Mouse (Mus musculus) forebrain, postnatal 0 days (tissue): ENCODE measurements around the gene Gm813. TPM values are rescaled to one million over a fixed set of nuclear protein-coding genes. Genes with fewer than 3 reads are reported as not detected.

Source experiments
- ATAC-seq: fragments of 200-750 bp; cut with Nextera tagmentation; 2 replicates; pipeline ENCODE4 v1.8.0; 2017; ENCODE audit warnings: mild to moderate bottlenecking, moderate library complexity
- DNase-seq: peaks from one replicate; pipeline ENCODE4 v3.0.0-alpha.2; 2015
- H3K27ac ChIP-seq: fragments of 300-500 bp; sonication (generic); 2 replicates; pipeline ENCODE4 v1.5.1; 2014; ENCODE audit warnings: low read depth, mild to moderate bottlenecking, antibody characterized with exemption, low read length, moderate library complexity, mixed read lengths
- H3K27me3 ChIP-seq: fragments of 300-500 bp; sonication (generic); 2 replicates; pipeline ENCODE4 v1.6.1; 2014; ENCODE audit warnings: mild to moderate bottlenecking, low read length, mixed read lengths; ENCODE audit not compliant: insufficient read depth
- H3K36me3 ChIP-seq: fragments of 300-500 bp; sonication (generic); 2 replicates; pipeline ENCODE4 v1.6.1; 2014; ENCODE audit warnings: mild to moderate bottlenecking, moderate library complexity; ENCODE audit not compliant: insufficient read depth
- H3K4me1 ChIP-seq: fragments of 300-500 bp; sonication (generic); 2 replicates; pipeline ENCODE4 v1.6.1; 2014; ENCODE audit warnings: antibody characterized with exemption; ENCODE audit not compliant: insufficient read depth
- H3K4me2 ChIP-seq: fragments of 300-500 bp; sonication (generic); 2 replicates; pipeline ENCODE4 v1.6.1; 2014; ENCODE audit warnings: low read depth, mild to moderate bottlenecking, moderate library complexity
- H3K4me3 ChIP-seq: fragments of 300-500 bp; sonication (generic); 2 replicates; pipeline ENCODE4 v1.5.1; 2014; ENCODE audit warnings: low read depth, low read length, mixed read lengths
- H3K9ac ChIP-seq: fragments of 300-500 bp; sonication (generic); 2 replicates; pipeline ENCODE4 v1.6.1; 2014; ENCODE audit warnings: mild to moderate bottlenecking
- H3K9me3 ChIP-seq: fragments of 300-500 bp; sonication (generic); 2 replicates; pipeline ENCODE4 v1.6.1; 2016; ENCODE audit warnings: low read length
- CTCF ChIP-seq: sonication (generic); IDR thresholded peaks from 2 replicates; pipeline ENCODE4 v1.5.1; 2016; ENCODE audit warnings: antibody characterized with exemption, control low read depth, low read depth
- WGBS: fragments of 180-500 bp; shearing (Covaris S2); extraction: QIAGEN DNeasy Blood & Tissue Kit; methylation state at CpG from one replicate; pipeline ENCODE4 v1.1.7; 2014; 5-methylcytosine and 5-hydroxymethylcytosine counted together
- polyA plus RNA-seq: library from polyadenylated mRNA; unstranded; fragments of >200 nt; fragmentation: Nextera tagmentation; extraction: Ambion mirVana; gene quantifications from 2 replicates; pipeline ENCODE4 v1.2.1, GENCODE M21; 2015
- total RNA-seq: library from RNA; depleted of rRNA; stranded (reverse); fragments of >200 nt; gene quantifications from 2 replicates; pipeline ENCODE4 v1.2.3, GENCODE M21; 2014

Gene Gm813
- total and polyA plus RNA-seq, 2 experiments from 2014 or later: not detected

DNA sequence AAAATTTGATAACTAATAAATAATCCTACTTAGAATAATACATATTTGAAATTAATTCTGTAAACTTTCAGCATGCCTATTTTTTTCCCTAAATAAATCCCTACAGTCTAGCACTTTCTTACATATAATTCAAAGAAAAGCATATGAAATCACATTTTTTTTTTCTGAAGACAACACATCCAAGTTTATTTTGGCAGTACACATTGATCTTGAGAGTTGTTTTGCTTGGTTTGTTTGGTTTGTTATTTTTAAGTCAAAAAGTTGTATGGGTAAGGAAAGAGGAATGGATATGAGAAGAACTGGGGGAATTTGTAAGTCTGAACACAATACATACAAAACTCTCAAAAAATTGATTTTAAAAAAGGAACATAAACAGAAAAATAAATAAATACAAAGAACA is 39.0 kb upstream of the Gm813 start:
- Histone ChIP-seq H3K9me3 (no peaks in the 10 kb centered on the region), H3K27me3 (no peaks in the 10 kb centered on the region), H3K4me1 (no peaks in the 10 kb centered on the region), H3K9ac (no peak overlapping the region), H3K27ac (no peak overlapping the region), H3K4me3 (no peak overlapping the region), H3K36me3 (no peaks in the 10 kb centered on the region), H3K4me2 (no peak overlapping the region)
- ATAC-seq: no peak
- no peak for DNase-seq
- no peak for TF ChIP-seq CTCF

- no peak for TF ChIP-seq CTCF
- ATAC-seq (no peak), DNase-seq (no peak)
- Histone ChIP-seq H3K9me3 (no peaks in the 10 kb centered on the region), H3K4me1 (no peaks in the 10 kb centered on the region), H3K27me3 (no peaks in the 10 kb centered on the region), H3K36me3 (no peaks in the 10 kb centered on the region), H3K4me2 (no peak overlapping the region), H3K27ac (no peak overlapping the region), H3K4me3 (no peak overlapping the region), H3K9ac (no peak overlapping the region)
- WGBS: 93% methylated on average over 10 of the region's 10 CpGs
These were observed 33.2 kb upstream of the Gm813 start for GRCm38 (mm10) chr16:58649979-58650378.

DNA sequence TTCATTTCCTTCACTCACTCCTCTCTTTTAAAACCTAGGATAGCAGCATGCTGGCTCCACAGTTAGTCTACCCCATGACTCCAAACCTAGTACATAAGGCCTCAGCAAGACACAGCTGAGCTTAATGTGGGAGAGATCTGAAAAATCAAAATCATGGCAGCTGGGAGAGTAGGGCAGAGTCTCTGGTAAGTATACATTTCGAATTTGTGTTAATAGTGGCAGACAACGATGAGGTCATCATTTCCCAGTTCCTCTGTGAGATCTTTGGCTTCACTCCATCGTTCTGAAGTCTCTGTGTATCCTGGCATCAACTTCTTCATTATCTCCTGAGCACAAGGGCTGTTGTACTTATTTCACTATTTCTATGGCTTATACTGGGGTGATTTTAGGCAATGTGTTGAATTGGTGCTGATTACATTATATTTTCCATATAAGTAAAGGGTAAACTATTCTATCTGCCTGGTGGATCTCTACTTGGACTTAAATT is 22.0 kb upstream of the Gm813 start, which contains the start of gene E330017A01Rik:
Gene E330017A01Rik (minus strand): TSS at position 51 of the 487 bp plus-strand sequence.
- Histone ChIP-seq H3K4me1 (no peaks in the 10 kb centered on the region), H3K27me3 (no peaks in the 10 kb centered on the region), H3K4me2 (no peak within 1 kb of the TSS), H3K4me3 (no peak within 1 kb of the TSS), H3K27ac (no peak within 1 kb of the TSS), H3K9me3 (no peaks in the 10 kb centered on the region), H3K36me3 (no peaks in the 10 kb centered on the region), H3K9ac (no peak within 1 kb of the TSS)
- no peak for ATAC-seq
- WGBS: 75% methylated on average over 3 of the region's 3 CpGs
- DNase-seq: no peak
- TF ChIP-seq CTCF: no peak

- Histone ChIP-seq H3K27me3 (no peaks in the 10 kb centered on the region), H3K27ac (no peak overlapping the region), H3K36me3 (no peaks in the 10 kb centered on the region), H3K9ac (no peak overlapping the region), H3K4me1 (no peaks in the 10 kb centered on the region), H3K9me3 (no peaks in the 10 kb centered on the region), H3K4me3 (no peak overlapping the region), H3K4me2 (no peak overlapping the region)
- ATAC-seq (no peak), DNase-seq (no peak)
- WGBS: 74% methylated on average over 7 of the region's 7 CpGs
- TF ChIP-seq CTCF: no peak
These were observed 21.2 kb upstream of the Gm813 start for GRCm38 (mm10) chr16:58638016-58638415.

DNA sequence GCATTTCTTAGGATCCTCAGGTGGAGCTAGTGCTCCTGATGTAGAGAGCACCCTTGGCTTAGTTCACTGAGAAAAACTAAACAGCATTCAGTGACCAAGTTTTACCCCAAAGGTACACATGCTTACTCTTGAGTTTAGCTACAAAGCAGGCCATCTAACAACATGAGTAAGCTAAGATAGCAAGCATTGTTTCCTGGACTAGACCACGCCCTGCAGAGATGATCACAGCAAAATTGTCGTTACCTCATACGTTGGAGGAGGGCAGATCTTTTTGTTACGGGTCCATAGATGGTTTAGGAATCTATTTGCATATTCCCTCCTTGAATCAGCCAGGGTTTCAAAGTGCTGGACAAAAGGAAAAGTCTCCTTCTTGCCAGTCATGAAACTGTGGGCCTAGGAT is 20.7 kb upstream of the Gm813 start:
- no peak overlapping the region for H3K4me3 ChIP-seq
- no peak for TF ChIP-seq CTCF
- DNase-seq: no peak
- no peak overlapping the region for H3K27ac ChIP-seq
- H3K36me3 ChIP-seq: no peaks in the 10 kb centered on the region
- ATAC-seq: no peak
- H3K9ac ChIP-seq: no peak overlapping the region
- no peaks in the 10 kb centered on the region for H3K4me1 ChIP-seq
- H3K9me3 ChIP-seq: no peaks in the 10 kb centered on the region
- H3K27me3 ChIP-seq: no peaks in the 10 kb centered on the region
- no peak overlapping the region for H3K4me2 ChIP-seq
- WGBS: 84% methylated on average over 4 of the region's 4 CpGs

GRCm38 (mm10) chr16:58635866-58636265 is 19.1 kb upstream of the Gm813 start:
- Histone ChIP-seq H3K9me3 (no peaks in the 10 kb centered on the region), H3K4me3 (no peak overlapping the region), H3K4me1 (no peaks in the 10 kb centered on the region), H3K36me3 (no peaks in the 10 kb centered on the region), H3K27ac (no peak overlapping the region), H3K9ac (no peak overlapping the region), H3K4me2 (no peak overlapping the region), H3K27me3 (no peaks in the 10 kb centered on the region)
- WGBS: 37% methylated on average over 2 of the region's 2 CpGs
- no peak for TF ChIP-seq CTCF
- DNase-seq (no peak), ATAC-seq (no peak)

- no peaks in the 10 kb centered on the region for H3K4me1 ChIP-seq
- ATAC-seq (no peak), DNase-seq (no peak)
- no peaks in the 10 kb centered on the region for H3K27me3 ChIP-seq
- H3K9ac ChIP-seq: no peak overlapping the region
- no peaks in the 10 kb centered on the region for H3K9me3 ChIP-seq
- no peak overlapping the region for H3K4me3 ChIP-seq
- H3K27ac ChIP-seq: no peak overlapping the region
- WGBS: 58% methylated on average over 2 of the region's 2 CpGs
- H3K4me2 ChIP-seq: no peak overlapping the region
- no peak for TF ChIP-seq CTCF
- H3K36me3 ChIP-seq: no peaks in the 10 kb centered on the region
These were observed 13.0 kb upstream of the Gm813 start for GRCm38 (mm10) chr16:58629736-58630135.

DNA sequence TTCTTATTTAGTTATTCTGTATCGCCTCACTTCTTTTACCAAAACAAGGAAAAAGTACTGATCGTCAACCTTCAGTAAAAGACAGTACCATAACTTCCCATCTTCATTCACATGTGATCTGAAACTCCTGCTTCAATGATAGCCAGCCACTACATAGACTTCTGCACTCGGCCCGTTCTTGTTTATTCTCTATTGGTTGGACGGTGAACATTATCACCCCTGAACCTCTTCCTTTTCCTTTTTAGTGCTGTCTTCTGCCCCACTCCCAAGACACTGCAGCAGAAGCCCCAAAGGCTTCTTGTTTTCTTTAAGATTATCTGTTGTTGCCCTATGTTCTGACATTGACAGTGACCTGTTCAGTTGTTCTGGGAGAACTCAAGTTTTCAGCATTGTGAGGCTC is 12.2 kb upstream of the Gm813 start:
- Histone ChIP-seq H3K4me3 (no peak overlapping the region), H3K36me3 (no peaks in the 10 kb centered on the region), H3K4me2 (no peak overlapping the region), H3K9ac (no peak overlapping the region), H3K27me3 (no peaks in the 10 kb centered on the region), H3K4me1 (no peaks in the 10 kb centered on the region), H3K27ac (no peak overlapping the region), H3K9me3 (no peaks in the 10 kb centered on the region)
- ATAC-seq: no peak
- no peak for DNase-seq
- 94% methylated on average over 5 of the region's 5 CpGs for WGBS
- TF ChIP-seq CTCF: no peak
